Mouse (Mus musculus) urinary bladder, adult 2 months (tissue): ENCODE results near the gene Maml1. TPM values are rescaled to one million over a fixed set of nuclear protein-coding genes. Genes with fewer than 3 reads are reported as not detected.
"Not testable (repeated sequence)": the region's sequence is repeated elsewhere in the genome, so short reads cannot be mapped to it uniquely, and the experiment has no call there.

ENCODE experiments used
- DNase-seq: peaks from one replicate; pipeline ENCODE4 v3.0.0; 2022; ENCODE audit warnings: low spot score
- polyA plus RNA-seq: library from polyadenylated mRNA; depleted of rRNA; stranded (reverse); fragments of >200 nt; gene quantifications from 2 replicates; pipeline ENCODE4 v1.2.3, GENCODE M21; 2012; rRNA removed

The Maml1 gene
- 12.2 and 15.2 TPM in 2 replicates for polyA plus RNA-seq

- DNase-seq = peak; percentile 89
Observed at GRCm38 (mm10) chr11:50292190-50292855, at the start of gene Maml1. TSS of gene Maml1 (minus strand) at chr11:50292311.

DNA sequence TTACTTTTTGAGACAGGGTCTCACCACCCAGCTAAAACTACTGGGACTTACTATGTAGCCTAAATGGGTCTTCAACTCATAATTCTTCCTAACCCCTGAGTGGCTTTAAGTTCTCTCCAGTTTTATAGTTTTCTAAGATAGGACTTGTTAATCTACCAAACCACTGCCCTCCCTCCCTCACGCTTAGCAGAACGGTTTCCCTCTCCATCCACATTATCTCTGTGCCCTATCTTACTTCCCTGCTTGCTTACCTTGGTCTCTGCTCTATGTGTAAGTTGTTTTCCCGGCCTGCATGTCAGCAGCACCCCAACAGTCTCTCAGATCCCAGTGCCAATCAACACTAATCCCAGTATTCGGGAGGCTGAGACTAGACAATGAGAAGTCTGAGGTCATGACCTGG is 44.8 kb upstream of the Maml1 start:
- no peak for DNase-seq

- DNase-seq = no peak
Observed at GRCm38 (mm10) chr11:50336126-50336525, 44.0 kb upstream of the Maml1 start.

GRCm38 (mm10) chr11:50333181-50333580 is 41.1 kb upstream of the Maml1 start:
- no peak for DNase-seq

DNA sequence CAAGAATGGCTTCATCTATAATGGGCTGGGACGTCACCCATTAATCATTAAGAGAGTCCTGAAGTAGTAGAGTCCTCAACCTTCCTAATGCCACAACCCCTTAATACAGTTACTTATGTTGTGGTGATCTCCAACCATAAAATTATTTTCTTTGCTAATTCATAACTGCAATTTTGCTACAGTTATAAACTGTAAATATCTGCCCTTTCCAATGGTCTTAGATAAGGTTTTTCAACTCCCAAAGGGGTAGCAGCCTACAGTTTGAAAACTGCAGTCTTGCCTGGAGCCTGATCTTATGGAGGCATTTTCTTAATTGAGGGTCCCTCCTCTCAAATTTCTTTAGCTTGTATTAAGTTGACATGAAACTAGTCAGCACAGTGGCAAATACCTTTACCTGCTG is 37.3 kb upstream of the Maml1 start:
- no peak for DNase-seq

- DNase-seq = no peak
Observed at GRCm38 (mm10) chr11:50328075-50328625, 36.0 kb upstream of the Maml1 start.

DNA sequence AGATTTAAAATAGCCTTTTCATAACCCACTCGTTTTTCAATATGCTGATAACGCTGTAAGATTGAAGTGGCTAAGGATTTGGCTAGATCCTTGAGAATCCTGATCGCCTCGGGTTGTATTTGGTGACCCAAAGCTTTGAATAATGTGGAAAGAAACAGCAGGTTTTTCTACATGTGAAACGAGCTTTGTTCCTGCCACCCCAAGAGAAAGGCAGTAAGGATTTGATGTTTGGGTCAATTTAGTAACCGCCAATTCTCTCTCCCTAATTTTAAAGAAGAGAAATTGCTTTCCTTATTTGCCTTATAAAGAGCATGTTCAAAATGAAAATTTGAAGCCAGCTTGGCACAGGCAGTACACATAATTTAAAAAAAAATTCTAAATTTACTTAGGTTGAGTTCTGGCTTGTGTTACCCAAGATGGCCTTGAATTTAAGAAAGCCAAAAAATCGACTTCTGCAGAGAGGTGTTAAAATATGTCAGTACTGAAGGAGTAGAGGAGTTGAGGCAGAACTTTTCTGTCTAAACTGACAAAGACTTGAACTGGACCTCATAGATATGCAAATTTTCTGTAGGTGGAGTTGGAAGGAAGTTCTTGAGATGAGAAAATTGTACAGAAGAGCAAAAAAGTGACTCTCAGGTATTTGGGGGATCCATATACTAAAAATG is 34.3 kb upstream of the Maml1 start:
- DNase-seq = no peak

GRCm38 (mm10) chr11:50325496-50326301 is 33.6 kb upstream of the Maml1 start, which contains the start of gene Canx:
TSS of gene Canx (minus strand) at chr11:50325673.
- DNase-seq = peak; percentile 98

GRCm38 (mm10) chr11:50324751-50325471 is 32.8 kb upstream of the Maml1 start:
- DNase-seq = no peak

GRCm38 (mm10) chr11:50323843-50324242 is 31.7 kb upstream of the Maml1 start:
- no peak for DNase-seq

- no peak for DNase-seq
Observed at GRCm38 (mm10) chr11:50322345-50322744, 30.2 kb upstream of the Maml1 start.

DNA sequence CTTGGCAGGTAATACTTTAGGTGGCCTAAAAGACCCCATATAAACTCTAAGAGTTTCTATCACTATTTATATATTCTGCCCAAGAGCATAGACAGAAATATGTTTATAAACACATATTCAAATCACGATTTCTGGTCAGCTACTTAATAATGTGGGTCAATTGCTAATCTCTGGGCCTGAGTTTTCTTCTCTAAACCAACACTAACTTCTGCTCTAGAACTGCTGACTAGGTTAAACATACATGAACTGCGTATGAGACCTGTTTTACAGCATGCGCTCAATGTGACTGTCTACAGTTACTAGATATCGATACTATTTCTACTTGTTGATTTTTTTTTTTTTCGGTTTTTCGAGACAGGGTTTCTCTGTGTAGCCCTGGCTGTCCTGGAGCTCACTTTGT is 29.1 kb upstream of the Maml1 start:
- DNase-seq = no peak

DNA sequence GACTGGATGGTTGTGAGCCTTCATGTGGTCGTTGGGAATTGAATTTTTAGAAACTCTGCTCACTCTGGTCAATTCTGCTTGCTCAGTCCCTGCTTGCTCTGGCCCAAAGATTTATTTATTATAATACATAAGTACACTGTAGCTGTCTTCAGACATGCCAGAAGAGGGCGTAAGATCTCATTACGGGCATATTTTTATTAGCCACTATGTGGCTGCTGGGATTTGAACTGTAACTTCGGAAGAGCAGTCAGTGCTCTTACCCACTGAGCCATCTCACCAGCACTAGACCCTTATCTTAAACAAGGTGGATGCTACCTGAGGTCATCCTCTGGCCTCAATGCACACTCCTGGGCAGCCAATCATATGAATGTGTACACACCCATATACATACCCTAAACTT is 27.2 kb upstream of the Maml1 start:
- DNase-seq = not testable (repeated sequence)

GRCm38 (mm10) chr11:50312803-50313202 is 20.7 kb upstream of the Maml1 start:
- no peak for DNase-seq

DNA sequence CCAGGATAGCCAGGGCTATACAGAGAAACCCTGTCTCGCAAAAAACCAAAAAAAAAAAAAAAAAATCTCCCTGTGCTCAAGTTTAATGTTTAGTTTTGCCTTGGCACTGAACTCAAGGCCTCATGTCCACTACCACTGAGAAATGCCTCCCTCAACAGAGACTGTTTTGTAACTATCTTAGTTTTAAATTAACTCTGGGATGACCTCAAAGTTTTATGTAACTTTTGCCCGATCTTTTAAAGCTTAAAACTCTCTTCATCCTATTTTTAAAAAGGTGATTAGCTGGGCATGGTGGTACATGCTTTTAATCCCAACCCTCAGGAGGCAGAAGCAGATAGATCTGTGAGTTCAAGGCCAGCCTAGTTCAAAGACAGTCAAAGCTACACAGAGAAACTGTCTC is 11.3 kb upstream of the Maml1 start:
- no peak for DNase-seq

- no peak for DNase-seq
Observed at GRCm38 (mm10) chr11:50291321-50292165, 568 bp downstream of the Maml1 start.

DNA sequence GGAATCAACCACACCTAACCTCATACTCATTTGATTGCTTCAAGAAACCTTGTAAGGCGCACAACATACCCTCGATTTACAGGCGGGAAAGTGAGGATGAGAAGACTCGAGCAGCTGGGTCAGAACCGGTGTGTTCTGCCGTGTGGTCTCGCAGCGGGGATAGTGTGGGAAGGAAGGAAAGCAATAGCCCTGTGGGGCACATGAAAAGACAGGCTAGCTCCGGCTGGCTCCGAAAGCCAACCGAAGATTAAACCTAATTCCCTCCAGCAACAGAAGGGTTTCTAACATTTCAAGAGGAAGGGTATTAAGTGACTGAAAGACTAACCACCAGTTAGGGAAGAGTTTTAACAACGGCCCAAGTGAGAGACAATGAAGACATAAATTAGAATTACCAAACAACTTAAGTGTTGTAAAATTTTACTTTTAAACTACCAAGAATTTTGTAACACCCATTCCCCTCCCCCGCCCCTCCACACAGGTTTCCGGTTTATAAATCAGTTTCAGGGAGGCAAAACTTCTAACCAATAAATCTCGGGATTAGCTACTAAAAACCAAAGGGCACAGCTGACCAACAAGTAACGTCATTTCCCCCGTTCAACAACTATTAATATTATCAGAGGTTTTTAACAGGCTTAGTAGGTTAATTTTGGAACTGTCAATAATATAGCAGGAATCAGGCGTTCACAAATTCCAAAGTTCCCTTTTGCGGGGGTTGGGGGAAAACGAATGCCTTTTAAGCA is 1.5 kb downstream of the Maml1 start:
- DNase-seq = no peak

DNA sequence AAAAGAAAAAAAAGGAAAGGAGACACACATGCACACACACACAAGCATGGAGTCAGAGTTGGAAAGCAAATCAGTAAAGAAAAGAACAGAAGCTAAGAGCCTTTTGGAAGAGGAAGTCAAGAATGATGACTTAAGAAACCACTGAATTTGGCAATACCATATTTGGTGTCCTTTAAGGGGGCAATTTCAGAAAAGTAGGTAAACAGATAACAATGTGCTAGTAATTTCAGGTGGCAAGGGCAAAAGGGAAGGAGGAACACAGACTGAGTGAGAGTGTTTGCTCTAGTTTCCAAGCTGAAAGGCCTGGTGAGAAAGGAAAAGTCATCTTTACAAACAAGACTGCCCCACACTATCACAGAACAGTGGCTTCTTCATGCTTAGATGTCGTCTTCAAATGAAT is 5.7 kb downstream of the Maml1 start:
- DNase-seq = no peak

DNA sequence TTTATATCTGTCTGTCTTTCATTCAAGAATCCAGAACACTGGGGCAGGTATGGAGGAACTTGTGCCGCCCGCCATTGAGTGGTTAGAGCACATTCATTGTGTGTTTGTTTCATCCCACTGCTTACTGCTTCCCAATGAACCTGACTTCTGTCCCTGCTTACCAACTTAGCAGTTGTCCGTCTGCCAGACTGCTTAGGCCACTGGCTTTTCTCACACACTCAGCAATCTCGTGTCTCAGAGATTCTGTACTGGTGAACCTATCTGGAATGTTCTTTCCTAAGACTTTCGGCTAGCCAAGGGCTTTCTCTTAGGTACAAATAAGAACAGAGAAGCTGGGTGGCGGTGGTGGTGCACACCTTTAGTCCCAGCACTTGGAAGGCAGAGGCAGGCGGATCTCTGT is 6.4 kb downstream of the Maml1 start:
- no peak for DNase-seq

DNA sequence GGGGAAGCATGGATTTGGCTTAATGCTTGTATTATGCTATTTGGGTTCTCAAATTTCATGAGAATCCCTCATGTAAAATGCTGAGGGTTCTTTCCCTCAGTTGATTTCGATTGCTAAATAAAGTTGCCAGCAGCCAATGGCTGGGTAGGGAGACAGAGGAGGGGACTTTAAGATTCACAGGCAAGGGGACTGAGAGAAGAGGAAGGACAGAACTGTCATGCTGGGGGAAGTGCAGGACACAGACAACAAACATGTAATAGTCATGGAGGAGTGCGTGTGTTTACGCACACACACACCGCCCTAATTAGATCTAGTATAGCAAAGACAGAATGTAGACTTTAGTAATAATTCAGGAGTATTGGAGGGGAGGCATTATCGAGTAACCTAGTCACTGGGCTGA is 6.8 kb downstream of the Maml1 start:
- no peak for DNase-seq
